Mouse (Mus musculus): ENCODE measurements around the gene Sugp2. TPM values are rescaled to one million over a fixed set of nuclear protein-coding genes. Genes with fewer than 3 reads are reported as not detected.
"Not testable (repeated sequence)": the region's sequence is repeated elsewhere in the genome, so short reads cannot be mapped to it uniquely, and the experiment has no call there.

The Sugp2 gene
- polyA plus RNA-seq, 1 experiment, result 206 TPM

DNA sequence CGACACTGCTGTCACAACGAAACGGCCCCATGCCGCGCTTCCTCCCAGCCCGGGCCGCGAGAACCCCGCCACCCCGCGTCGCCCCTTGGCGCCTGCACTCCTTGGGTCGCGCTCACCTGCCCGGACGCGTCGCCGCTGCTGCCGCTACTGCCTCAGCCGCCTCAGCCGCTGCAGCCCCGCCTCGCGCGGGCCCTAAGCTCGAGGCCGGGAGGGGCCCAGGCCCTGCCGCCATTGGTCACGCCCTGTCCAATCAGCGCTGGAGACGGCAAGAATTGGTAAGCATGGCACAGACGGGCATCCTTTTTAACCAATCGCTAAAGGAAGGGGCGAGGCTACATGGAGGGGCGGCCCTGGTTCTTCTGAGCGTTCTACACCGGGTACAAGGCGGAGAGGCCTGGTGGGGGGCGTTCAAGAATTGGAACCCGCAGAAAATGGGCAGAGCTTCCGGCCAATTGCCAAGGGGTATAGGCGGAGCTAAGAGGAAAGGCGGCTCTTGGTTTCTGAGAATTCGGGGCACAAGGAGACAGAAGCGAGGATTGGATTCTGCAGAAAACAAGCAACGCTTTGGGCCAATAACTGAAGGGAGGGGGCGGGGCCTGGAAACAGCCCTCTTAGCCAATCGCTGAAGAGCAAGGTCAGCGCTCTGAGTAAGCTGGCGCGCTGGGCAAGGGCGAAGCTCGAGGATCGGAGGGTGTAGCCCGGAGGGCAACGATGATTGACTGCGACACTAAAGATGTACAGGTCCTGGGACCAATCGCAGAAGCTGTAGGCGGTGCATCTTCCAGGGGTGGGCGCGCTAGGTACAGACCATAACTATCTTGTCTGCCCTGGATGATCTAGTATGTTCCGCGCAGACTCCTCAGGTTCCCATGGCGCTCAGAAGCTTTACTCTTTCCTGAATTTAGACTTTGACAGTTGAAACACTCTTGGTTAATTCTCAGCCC lies 21.6 kb upstream of the Sugp2 start, which contains the start of gene Slc25a42:
Gene Slc25a42 (minus strand): TSS at position 194 of the 944 bp plus-strand sequence.
- H3K36me3 ChIP-seq (ENCODE audit: control insufficient read depth, insufficient read depth, low read length), result no peaks in the 10 kb centered on the region
- H3K27ac ChIP-seq (ENCODE audit: control insufficient read depth, insufficient read depth, low read depth, low read length), result peak within 1 kb of the TSS; percentile 45
- peak within 1 kb of the TSS; percentile 91 for H3K4me3 ChIP-seq (ENCODE audit: control insufficient read depth, low read depth, low read length)
- H3K4me1 ChIP-seq (ENCODE audit: control insufficient read depth, insufficient read depth, low read length), result peaks cover 8% of the 10 kb centered on the region
- no peaks in the 10 kb centered on the region for H3K27me3 ChIP-seq (ENCODE audit: control insufficient read depth, insufficient read depth, low read length)
- TF ChIP-seq CTCF (IDR thresholded peaks at IDR 0.05; ENCODE audit: control insufficient read depth, insufficient read depth, insufficient replicate concordance, low read depth, low read length) (no peak), POLR2A (IDR thresholded peaks at IDR 0.05; ENCODE audit: control insufficient read depth, low read depth, low read length) (peak; percentile 55)

GRCm38 (mm10) chr8:70214411-70214810 lies 19.6 kb upstream of the Sugp2 start:
- no peak overlapping the region for H3K4me3 ChIP-seq (ENCODE audit: control insufficient read depth, low read depth, low read length)
- no peaks in the 10 kb centered on the region for H3K36me3 ChIP-seq (ENCODE audit: control insufficient read depth, insufficient read depth, low read length)
- peaks cover 8% of the 10 kb centered on the region for H3K4me1 ChIP-seq (ENCODE audit: control insufficient read depth, insufficient read depth, low read length)
- H3K27ac ChIP-seq (ENCODE audit: control insufficient read depth, insufficient read depth, low read depth, low read length), result no peak overlapping the region
- H3K27me3 ChIP-seq (ENCODE audit: control insufficient read depth, insufficient read depth, low read length), result no peaks in the 10 kb centered on the region
- no peak for TF ChIP-seq CTCF (IDR thresholded peaks at IDR 0.05; ENCODE audit: control insufficient read depth, insufficient read depth, insufficient replicate concordance, low read depth, low read length)

GRCm38 (mm10) chr8:70215092-70215491 lies 18.9 kb upstream of the Sugp2 start:
- H3K4me1 ChIP-seq (ENCODE audit: control insufficient read depth, insufficient read depth, low read length), result peaks cover 8% of the 10 kb centered on the region
- TF ChIP-seq CTCF (IDR thresholded peaks at IDR 0.05; ENCODE audit: control insufficient read depth, insufficient read depth, insufficient replicate concordance, low read depth, low read length), result no peak
- no peak for TF ChIP-seq POLR2A (IDR thresholded peaks at IDR 0.05; ENCODE audit: control insufficient read depth, low read depth, low read length)
- no peaks in the 10 kb centered on the region for H3K27me3 ChIP-seq (ENCODE audit: control insufficient read depth, insufficient read depth, low read length)
- no peak overlapping the region for H3K4me3 ChIP-seq (ENCODE audit: control insufficient read depth, low read depth, low read length)
- no peak overlapping the region for H3K27ac ChIP-seq (ENCODE audit: control insufficient read depth, insufficient read depth, low read depth, low read length)
- no peaks in the 10 kb centered on the region for H3K36me3 ChIP-seq (ENCODE audit: control insufficient read depth, insufficient read depth, low read length)

GRCm38 (mm10) chr8:70216161-70216560 lies 17.9 kb upstream of the Sugp2 start:
- H3K27ac ChIP-seq (ENCODE audit: control insufficient read depth, insufficient read depth, low read depth, low read length); H3K4me3 ChIP-seq (ENCODE audit: control insufficient read depth, low read depth, low read length); H3K27me3 ChIP-seq (ENCODE audit: control insufficient read depth, insufficient read depth, low read length); H3K36me3 ChIP-seq (ENCODE audit: control insufficient read depth, insufficient read depth, low read length): not testable (repeated sequence)
- H3K4me1 ChIP-seq (ENCODE audit: control insufficient read depth, insufficient read depth, low read length), result peaks cover 11% of the 10 kb centered on the region

DNA sequence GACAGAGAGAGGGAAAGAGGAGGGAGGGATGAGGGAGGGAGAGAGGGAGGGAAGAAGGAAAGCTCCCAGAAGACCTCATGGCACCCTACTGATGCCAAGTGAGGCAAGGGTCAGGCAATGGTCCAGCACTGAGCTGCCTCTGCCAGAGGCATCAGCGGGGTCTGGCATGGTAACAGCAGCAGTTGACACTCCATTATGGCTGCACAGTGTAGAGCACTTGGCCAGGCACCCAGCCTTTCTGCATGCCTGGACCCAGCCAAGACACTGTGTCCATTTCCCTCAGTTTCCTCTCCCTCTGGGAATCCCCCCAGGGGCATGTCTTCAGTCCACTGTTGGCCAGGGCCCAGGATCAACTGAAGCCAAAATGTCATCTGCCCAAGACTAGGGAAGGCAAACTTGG lies 17.5 kb upstream of the Sugp2 start:
- Histone ChIP-seq H3K27ac (ENCODE audit: control insufficient read depth, insufficient read depth, low read depth, low read length) (no peak overlapping the region), H3K4me1 (ENCODE audit: control insufficient read depth, insufficient read depth, low read length) (peaks cover 10% of the 10 kb centered on the region), H3K4me3 (ENCODE audit: control insufficient read depth, low read depth, low read length) (no peak overlapping the region), H3K27me3 (ENCODE audit: control insufficient read depth, insufficient read depth, low read length) (no peaks in the 10 kb centered on the region), H3K36me3 (ENCODE audit: control insufficient read depth, insufficient read depth, low read length) (no peaks in the 10 kb centered on the region)
- no peak for TF ChIP-seq CTCF (IDR thresholded peaks at IDR 0.05; ENCODE audit: control insufficient read depth, insufficient read depth, insufficient replicate concordance, low read depth, low read length)
- no peak for TF ChIP-seq POLR2A (IDR thresholded peaks at IDR 0.05; ENCODE audit: control insufficient read depth, low read depth, low read length)

DNA sequence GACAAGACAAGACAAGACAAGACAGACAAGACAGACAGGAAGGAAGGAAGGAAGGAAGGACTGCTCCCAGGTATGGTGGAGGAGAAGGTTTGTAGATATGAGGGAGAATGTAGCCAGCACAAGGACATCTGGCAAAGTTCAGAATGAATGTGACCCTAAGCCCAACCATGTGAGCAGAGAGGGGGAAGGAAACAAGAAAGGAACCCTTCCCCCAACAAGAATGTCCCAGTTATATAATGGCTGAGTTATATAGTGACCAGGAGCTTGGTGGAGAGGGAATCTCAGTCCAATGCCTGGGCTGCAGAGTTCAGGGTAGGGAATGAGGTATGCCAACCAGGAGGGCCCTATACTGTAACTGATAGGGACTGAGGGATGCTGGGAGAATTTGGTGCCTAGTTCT lies 16.6 kb upstream of the Sugp2 start:
- Histone ChIP-seq H3K27me3 (ENCODE audit: control insufficient read depth, insufficient read depth, low read length) (no peaks in the 10 kb centered on the region), H3K4me3 (ENCODE audit: control insufficient read depth, low read depth, low read length) (no peak overlapping the region), H3K27ac (ENCODE audit: control insufficient read depth, insufficient read depth, low read depth, low read length) (no peak overlapping the region), H3K4me1 (ENCODE audit: control insufficient read depth, insufficient read depth, low read length) (peaks cover 7% of the 10 kb centered on the region), H3K36me3 (ENCODE audit: control insufficient read depth, insufficient read depth, low read length) (no peaks in the 10 kb centered on the region)
- TF ChIP-seq CTCF (IDR thresholded peaks at IDR 0.05; ENCODE audit: control insufficient read depth, insufficient read depth, insufficient replicate concordance, low read depth, low read length), result no peak
- no peak for TF ChIP-seq POLR2A (IDR thresholded peaks at IDR 0.05; ENCODE audit: control insufficient read depth, low read depth, low read length)

DNA sequence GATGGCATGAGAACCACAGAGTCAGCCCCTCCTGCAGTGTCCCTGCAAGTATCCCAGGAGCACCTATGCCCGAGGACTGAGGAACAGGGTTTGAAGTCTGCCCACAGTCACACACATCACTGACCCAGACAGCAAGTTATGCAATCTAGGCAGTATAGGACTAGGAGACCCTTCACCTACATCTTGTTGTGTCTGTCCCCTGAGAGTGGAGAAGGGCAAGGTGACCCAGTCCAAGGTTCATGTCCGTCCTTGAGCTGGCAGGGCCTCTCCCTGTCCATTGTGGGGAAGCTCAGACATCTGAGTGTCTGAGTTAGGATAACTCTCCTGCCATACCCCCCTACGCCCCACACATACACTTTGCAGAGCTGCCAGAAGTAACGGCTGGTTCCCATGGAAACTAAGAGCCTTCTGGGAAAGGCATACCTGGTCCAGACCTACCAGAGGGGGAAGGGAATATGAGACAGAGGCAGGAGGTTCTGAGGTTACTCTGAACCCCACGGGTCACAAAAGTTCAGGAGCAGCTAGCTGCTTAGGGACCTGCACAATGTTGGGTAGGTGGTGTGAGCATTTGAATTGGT lies 14.8 kb upstream of the Sugp2 start:
- peaks cover 3% of the 10 kb centered on the region; the same call in 1 of the 2 replicates for H3K4me1 ChIP-seq (ENCODE audit: control insufficient read depth, insufficient read depth, low read length)
- no peak overlapping the region for H3K27ac ChIP-seq (ENCODE audit: control insufficient read depth, insufficient read depth, low read depth, low read length)
- H3K4me3 ChIP-seq (ENCODE audit: control insufficient read depth, low read depth, low read length), result no peak overlapping the region
- TF ChIP-seq CTCF (IDR thresholded peaks at IDR 0.05; ENCODE audit: control insufficient read depth, insufficient read depth, insufficient replicate concordance, low read depth, low read length) (no peak), POLR2A (IDR thresholded peaks at IDR 0.05; ENCODE audit: control insufficient read depth, low read depth, low read length) (no peak)
- H3K27me3 ChIP-seq (ENCODE audit: control insufficient read depth, insufficient read depth, low read length), result no peaks in the 10 kb centered on the region
- H3K36me3 ChIP-seq (ENCODE audit: control insufficient read depth, insufficient read depth, low read length), result no peaks in the 10 kb centered on the region

All from testis, adult 2 months (tissue).